Mouse (Mus musculus) brain, embryonic 14.5 days (tissue): ENCODE results near the gene Nxn. TPM values are rescaled to one million over a fixed set of nuclear protein-coding genes. Genes with fewer than 3 reads are reported as not detected.
A peak's percentile ranks its signal among the peaks of the same experiment; 100 is the strongest.

ENCODE experiments used
- DNase-seq: peaks from one replicate; pipeline ENCODE4 v3.0.0-alpha.2; 2011; ENCODE audit warnings: low read depth
- CTCF ChIP-seq: fragments of 200-500 bp; IDR thresholded peaks from 2 replicates; pipeline ENCODE4 v1.5.1; 2012; ENCODE audit warnings: inconsistent platforms, mild to moderate bottlenecking, moderate library complexity, borderline replicate concordance; ENCODE audit not compliant: insufficient read depth, insufficient read length; ENCODE audit errors: extremely low read depth
- POLR2A ChIP-seq: fragments of 200-500 bp; IDR thresholded peaks from 2 replicates; pipeline ENCODE4 v1.6.1; 2012; ENCODE audit warnings: mild to moderate bottlenecking, inconsistent platforms, borderline replicate concordance; ENCODE audit not compliant: poor library complexity, insufficient read depth, insufficient read length, severe bottlenecking; ENCODE audit errors: extremely low read depth
- polyA plus RNA-seq: library from polyadenylated mRNA; depleted of rRNA; stranded (reverse); fragments of >200 nt; gene quantifications from 2 replicates; pipeline ENCODE4 v1.2.3, GENCODE M21; 2012

Gene Nxn
- polyA plus RNA-seq, 1 experiment: 40.9 TPM

GRCm38 (mm10) chr11:76256129-76256528 lies 142.8 kb downstream of the Nxn start:
- TF ChIP-seq CTCF (no peak), POLR2A (no peak)
- peak; percentile 10 for DNase-seq

GRCm38 (mm10) chr11:76255431-76256001 lies 143.4 kb downstream of the Nxn start:
- DNase-seq: peak; percentile 85
- TF ChIP-seq POLR2A (no peak), CTCF (no peak)

DNA sequence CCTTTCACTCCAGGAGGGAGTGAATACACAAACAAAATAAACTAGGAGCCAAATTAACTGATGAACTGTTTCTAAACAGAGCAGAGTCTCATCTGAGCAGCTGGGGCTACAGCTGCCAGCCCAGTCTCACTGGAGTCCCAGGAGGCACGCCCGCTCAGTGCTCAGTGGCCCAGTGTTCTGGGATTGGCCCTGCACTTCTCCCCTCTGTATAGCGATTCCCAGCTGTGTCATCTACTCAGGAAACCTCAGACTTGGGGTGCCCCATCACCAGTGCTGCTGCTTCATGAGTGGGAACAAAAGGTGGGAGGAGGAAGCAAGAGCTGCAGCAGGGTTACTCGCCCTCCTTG lies 145.0 kb downstream of the Nxn start:
- TF ChIP-seq POLR2A (no peak), CTCF (no peak)
- DNase-seq: no peak

DNA sequence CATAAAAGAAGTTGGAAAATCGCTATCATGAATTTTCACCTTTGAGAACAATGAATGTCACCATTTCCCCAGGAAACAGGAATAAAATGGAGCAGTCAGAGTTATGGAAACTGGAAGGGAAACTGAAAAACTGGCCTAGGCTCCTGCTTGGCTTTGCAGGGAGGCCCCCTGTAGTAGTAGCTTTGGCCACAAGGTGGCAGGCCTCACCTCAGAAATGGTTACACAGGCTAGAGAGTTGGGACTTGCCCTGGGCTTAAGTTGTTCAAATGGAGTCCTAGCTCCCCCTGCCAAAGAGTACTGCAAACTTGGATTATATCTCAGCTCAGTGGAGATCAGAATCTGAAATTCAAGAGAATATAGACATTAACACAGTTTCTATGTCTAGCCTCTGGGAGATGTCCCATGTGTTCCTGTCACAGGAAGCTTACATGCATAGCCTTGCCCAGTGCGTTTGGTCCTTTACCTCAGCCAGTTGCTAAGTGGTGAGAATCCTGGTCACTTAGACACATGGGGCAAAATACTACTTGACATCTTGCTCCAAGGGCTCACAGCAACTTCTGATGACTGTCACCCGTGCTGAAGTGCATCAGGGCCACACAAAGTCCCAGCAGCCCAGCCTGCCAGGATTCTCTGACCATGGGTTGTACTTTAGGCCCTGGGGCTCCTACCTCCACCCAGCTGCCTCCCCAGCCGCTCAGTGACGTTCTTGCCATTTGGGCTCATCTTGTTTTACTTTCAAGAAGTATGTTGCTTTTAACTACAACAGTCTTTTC lies 145.6 kb downstream of the Nxn start:
- DNase-seq: peak; percentile 91
- TF ChIP-seq CTCF (peak; percentile 95), POLR2A (no peak)

DNA sequence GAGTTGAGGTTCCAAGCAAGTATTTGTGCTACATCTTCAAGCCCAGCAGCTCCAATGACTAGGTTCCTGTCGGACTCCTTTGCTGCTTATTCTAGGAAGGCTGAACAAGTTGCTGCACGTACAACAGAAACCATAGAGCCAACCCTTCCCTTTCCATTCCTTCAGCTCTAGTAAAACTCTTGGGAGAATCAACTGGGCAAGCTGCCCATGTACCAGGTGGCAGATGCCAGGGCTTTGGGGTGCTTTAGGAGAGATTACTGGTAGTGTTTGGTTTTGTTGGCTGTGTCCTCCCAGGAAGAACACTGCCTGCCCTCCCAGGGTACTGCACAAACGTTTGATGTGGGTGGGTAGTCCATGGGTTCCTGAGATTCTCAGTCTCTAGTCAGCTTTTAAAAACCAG lies 146.9 kb downstream of the Nxn start:
- TF ChIP-seq CTCF (no peak), POLR2A (no peak)
- peak; percentile 39 for DNase-seq

- TF ChIP-seq POLR2A (no peak), CTCF (peak; percentile 26; the same call in 1 of the 2 replicates)
Measured at GRCm38 (mm10) chr11:76247239-76247638, 151.7 kb downstream of the Nxn start.

GRCm38 (mm10) chr11:76246439-76246838 lies 152.5 kb downstream of the Nxn start:
- DNase-seq: no peak
- no peak for TF ChIP-seq CTCF
- no peak for TF ChIP-seq POLR2A

More at GRCm38 (mm10) chr11:76247239-76247638, 151.7 kb downstream of the Nxn start:
- no peak for DNase-seq

- no peak for DNase-seq
Measured at GRCm38 (mm10) chr11:76243811-76244546, 155.0 kb downstream of the Nxn start.

DNA sequence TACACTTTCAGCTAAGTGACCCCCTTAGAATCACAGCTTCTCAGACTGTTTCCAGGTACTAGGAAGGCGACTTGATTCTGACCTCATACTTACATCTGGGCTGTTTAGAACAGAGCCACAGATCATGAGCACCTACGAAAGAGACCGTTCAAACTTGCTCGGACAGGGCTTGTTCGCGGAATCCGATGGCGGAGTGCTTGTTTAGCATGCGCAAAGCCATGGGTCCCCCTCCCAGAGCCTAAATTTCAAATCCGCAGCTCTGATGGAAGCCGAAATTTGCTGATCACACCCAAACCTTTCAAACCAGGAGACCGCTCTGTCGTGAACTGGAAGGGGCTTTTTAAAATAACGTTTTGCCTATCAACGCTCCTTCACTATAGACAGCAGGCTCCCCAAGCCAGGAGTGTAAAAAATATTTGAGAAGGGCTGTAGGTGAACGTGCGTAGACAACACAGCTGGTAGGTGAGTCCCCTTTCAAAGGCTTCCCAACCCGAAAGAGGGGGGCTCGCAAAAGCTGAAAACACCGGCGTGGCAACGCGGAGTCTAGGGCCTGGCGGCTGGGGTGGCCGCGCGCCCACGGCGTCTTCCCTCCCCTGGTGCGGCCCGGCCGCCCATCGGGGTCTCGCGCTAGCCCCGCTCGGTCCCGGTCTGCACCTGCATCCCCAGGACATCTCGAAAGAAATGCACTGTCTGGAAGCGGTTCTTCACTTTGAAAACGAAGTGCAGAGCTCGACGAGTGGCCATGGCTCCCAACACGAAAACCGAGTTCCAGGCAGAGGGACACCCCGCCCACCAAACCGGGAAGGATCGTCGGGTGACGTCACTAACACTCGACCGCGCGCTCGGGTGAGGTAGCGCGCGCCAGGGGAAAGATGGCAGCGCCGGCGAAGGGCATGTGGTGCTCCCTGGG lies 155.8 kb downstream of the Nxn start, which contains the start of the genes Mrm3 and Glod4:
Gene Mrm3 (plus strand): TSS at position 815 of the 910 bp plus-strand sequence.
Gene Glod4 (minus strand): TSS at position 825 of the 910 bp plus-strand sequence.
- no peak for TF ChIP-seq CTCF
- TF ChIP-seq POLR2A: peak; percentile 75; the same call in 1 of the 2 replicates
- peak; percentile 96 for DNase-seq

More at GRCm38 (mm10) chr11:76243811-76244546, 155.0 kb downstream of the Nxn start:
- TF ChIP-seq CTCF: no peak
- no peak for TF ChIP-seq POLR2A

DNA sequence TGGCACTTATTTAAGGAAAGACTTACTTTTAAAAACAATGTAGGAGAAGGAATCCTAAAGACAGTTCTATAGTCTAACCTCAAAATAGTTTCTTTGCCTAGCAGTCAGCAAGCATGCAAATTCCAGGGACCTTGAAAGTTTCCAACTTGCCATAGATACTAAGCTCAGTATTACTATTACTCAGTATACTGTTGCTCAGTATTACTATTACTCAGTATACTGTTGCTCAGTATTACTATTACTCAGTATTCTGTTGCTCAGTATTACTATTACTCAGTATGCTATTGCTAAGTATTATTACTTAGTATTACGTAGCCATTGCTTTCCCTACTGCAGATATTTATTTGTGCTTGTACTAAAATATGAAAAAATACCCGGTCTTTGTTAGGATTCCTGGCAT lies 159.2 kb downstream of the Nxn start:
- TF ChIP-seq CTCF (no peak), POLR2A (no peak)
- no peak for DNase-seq
